Comparison of ENCODE assay signal across 25 mouse cellular contexts in the genomic region with DNA sequence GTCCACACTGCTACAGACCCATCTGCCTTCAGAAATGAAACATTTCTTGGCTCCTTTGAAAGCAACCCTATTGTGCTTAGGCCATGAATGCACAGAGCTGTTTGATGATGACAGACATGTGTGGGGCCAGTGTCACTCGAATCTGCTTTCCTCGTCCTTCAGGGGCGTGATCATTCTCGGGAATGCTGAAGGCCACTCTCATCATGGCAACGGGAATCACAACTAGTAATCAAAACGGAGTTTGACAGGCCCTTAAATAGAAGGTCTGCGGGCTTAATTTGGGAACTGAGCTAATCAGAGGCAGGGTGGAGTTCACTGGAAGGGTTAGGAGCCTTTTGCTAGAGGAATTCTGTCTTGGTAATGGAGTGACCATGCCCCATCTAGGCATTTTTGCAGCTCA.
DNase-seq lines count a peak whose midpoint lies in the region; TF ChIP-seq lines count a peak whose summit lies in the region.
"Had no signal": no experiment of that assay in that cellular context is flagged by ENCODE, and none has a peak within 500 bp of the region (broad histone marks: within the 10 kb centered on the region; RNA-seq: fewer than 3 reads in every experiment).

No protein-coding gene starts in this region.

- intact Hi-C loops in gastrocnemius, adult 2 months (cut with DNase I): no loop called here
- intact Hi-C loops in gastrocnemius, postnatal 36 days (cut with DNase I): no loop called here
- intact Hi-C loops in heart, postnatal 10 days (cut with DNase I): no loop called here

- no peak overlapping the region for H3K4me3 ChIP-seq in gastrocnemius, adult 2 months
- H3K4me3 ChIP-seq: heart, embryonic 15.5 days; layer of hippocampus, adult 2 months; limb, embryonic 13.5 days; megakaryocyte, embryonic 14.5 days; midbrain, embryonic 12.5 days; neural tube, embryonic 13.5 days had no signal

- no peak for TF ChIP-seq CTCF in gastrocnemius, adult 2 months (IDR thresholded peaks at IDR 0.05)

- peak overlapping the region; percentile 55; the same call in 1 of the 2 replicates for H3K27ac ChIP-seq in gastrocnemius, adult 2 months
- H3K27ac ChIP-seq: heart, embryonic 15.5 days; layer of hippocampus, adult 2 months; limb, embryonic 13.5 days; midbrain, embryonic 12.5 days; neural tube, embryonic 13.5 days had no signal

- DNase-seq in gastrocnemius, adult 2 months: no peak
- no peak for DNase-seq in gastrocnemius, postnatal 36 days
- DNase-seq in lung, postnatal 10 days: peak; percentile 4
- no peak for DNase-seq in lung, adult 18-20 months
- peak; percentile 54 to 59 for DNase-seq in heart, postnatal 10 days
- peak; percentile 41 for DNase-seq in skeletal muscle tissue, adult 2 months (ENCODE audit: low read depth, low spot score)
- no peak for DNase-seq in right cerebral cortex, adult 2 months (ENCODE audit: low spot score in 2 of 2)
- no peak for DNase-seq in layer of hippocampus, postnatal 25 days (ENCODE audit: extremely low spot score in 1 of 2, low spot score in 1 of 2)
- DNase-seq: adrenal gland, adult 8-10 months; cerebellum, adult 8-10 months; cerebellum, postnatal 25 days; forebrain, postnatal 0 days; gastrocnemius, postnatal 14 days; kidney, adult 2 months; kidney, postnatal 36 days; right cerebral cortex, postnatal 25 days; spleen, adult 18-20 months; thymus, adult 2 months; thymus, postnatal 4 days had no signal

Comparison
In these comparisons a context has a peak if more than half of its experiments do, and no peak if none do; other contexts are left out.
1. DNase-seq: peak in lung, postnatal 10 days (single experiment), heart, postnatal 10 days (2 of 2) and skeletal muscle tissue, adult 2 months (single experiment); none in gastrocnemius, adult 2 months (single experiment), gastrocnemius, postnatal 36 days (0 of 2), lung, adult 18-20 months (0 of 2), right cerebral cortex, adult 2 months (0 of 2) and layer of hippocampus, postnatal 25 days (0 of 2).